Mouse (Mus musculus) neutrophil, adult 65 days (primary cell): ENCODE results near the gene Hook1. TPM values are rescaled to one million over a fixed set of nuclear protein-coding genes. Genes with fewer than 3 reads are reported as not detected.

ENCODE experiments used
- total RNA-seq: library from RNA; stranded (reverse); gene quantifications from 2 replicates; pipeline ENCODE4 v1.2.4, GENCODE M21; 2023

Hook1 gene
- total RNA-seq, result 2.5 and 3.1 TPM in 2 replicates

GRCm38 (mm10) chr4:95966928-95967724 lies at the start of gene Hook1:
Gene Hook1, plus strand, starts transcription at chr4:95967240.

Other genes starting within 250 kb of the Hook1 start
- gene Cyp2j13, start 110.3 kb downstream of the Hook1 start, total RNA-seq, result not detected in 2 replicates
- gene Cyp2j12, start 173.9 kb downstream of the Hook1 start, total RNA-seq, result not detected in 2 replicates